17 mouse cellular contexts compared by ENCODE assay signal in the genomic region with DNA sequence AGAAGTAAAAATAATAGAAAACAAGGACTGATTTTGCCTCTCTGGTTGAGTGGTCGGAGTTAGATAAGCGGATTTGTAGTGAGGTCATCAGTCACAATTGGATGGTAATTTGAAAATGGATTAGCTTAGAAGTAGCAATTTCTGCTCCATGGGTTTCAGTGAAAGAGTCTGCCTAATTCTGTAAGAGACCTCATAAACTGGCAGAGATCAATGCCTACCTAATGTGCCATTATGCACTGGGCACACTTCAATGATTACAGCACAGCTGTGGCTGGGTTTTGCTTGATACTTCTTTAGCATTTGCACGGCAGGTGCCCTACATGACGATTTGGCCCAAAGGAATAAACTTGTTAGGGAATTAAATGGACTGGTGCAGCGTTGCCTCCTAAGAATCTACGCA.
DNase-seq lines count a peak whose midpoint lies in the region; ATAC-seq and TF ChIP-seq lines count a peak whose summit lies in the region.
"Had no signal": no experiment of that assay in that cellular context is flagged by ENCODE, and none has a peak within 500 bp of the region (broad histone marks: within the 10 kb centered on the region; RNA-seq: fewer than 3 reads in every experiment).

No protein-coding gene starts in this region.

- H3K9me3 ChIP-seq in forebrain, embryonic 13.5 days (replicated peaks): no peaks in the 10 kb centered on the region
- no peaks in the 10 kb centered on the region for H3K9me3 ChIP-seq in hindbrain, postnatal 0 days (ENCODE audit: low read length)
- H3K9me3 ChIP-seq in midbrain, postnatal 0 days (ENCODE audit: low read length): no peaks in the 10 kb centered on the region
- no peaks in the 10 kb centered on the region for H3K9me3 ChIP-seq in stomach, postnatal 0 days (ENCODE audit: control insufficient read depth, low read length)
- H3K9me3 ChIP-seq: kidney, embryonic 15.5 days; limb, embryonic 13.5 days; liver, embryonic 15.5 days had no signal

- no peaks in the 10 kb centered on the region for H3K36me3 ChIP-seq in forebrain, embryonic 13.5 days (ENCODE audit: poor library complexity, severe bottlenecking)
- H3K36me3 ChIP-seq in hindbrain, postnatal 0 days (ENCODE audit: insufficient read depth, low read length): no peaks in the 10 kb centered on the region
- no peaks in the 10 kb centered on the region for H3K36me3 ChIP-seq in midbrain, postnatal 0 days (ENCODE audit: insufficient read depth, low read length)
- H3K36me3 ChIP-seq in kidney, adult 2 months (ENCODE audit: control insufficient read depth, insufficient read depth, low read length): no peaks in the 10 kb centered on the region
- no peaks in the 10 kb centered on the region for H3K36me3 ChIP-seq in stomach, postnatal 0 days (ENCODE audit: control insufficient read depth, insufficient read depth, low read length)
- H3K36me3 ChIP-seq: kidney, embryonic 15.5 days; limb, embryonic 13.5 days; liver, embryonic 15.5 days had no signal

- no peak for TF ChIP-seq CTCF in hindbrain, postnatal 0 days (IDR thresholded peaks at IDR 0.05; ENCODE audit: low read depth)
- TF ChIP-seq CTCF in midbrain, postnatal 0 days (IDR thresholded peaks at IDR 0.05): no peak
- TF ChIP-seq CTCF in kidney, adult 2 months (conservative IDR thresholded peaks at IDR 0.05; ENCODE audit: insufficient read depth, insufficient read length, low read depth, low read length): no peak
- no peak for TF ChIP-seq CTCF in stomach, postnatal 0 days (IDR thresholded peaks at IDR 0.05; ENCODE audit: low read depth)

- ATAC-seq in forebrain, embryonic 13.5 days: peak; percentile 71
- ATAC-seq in hindbrain, postnatal 0 days: peak; percentile 66
- no peak for ATAC-seq in midbrain, postnatal 0 days (ENCODE audit: low FRiP score)
- no peak for ATAC-seq in erythroblast, adult 5-6 weeks (replicated peaks; ENCODE audit: low FRiP score, poor library complexity, severe bottlenecking)
- no peak for ATAC-seq in stomach, postnatal 0 days (ENCODE audit: low FRiP score, low TSS enrichment)

- H3K27ac ChIP-seq in forebrain, embryonic 13.5 days: no peak overlapping the region
- no peak overlapping the region for H3K27ac ChIP-seq in hindbrain, postnatal 0 days
- no peak overlapping the region for H3K27ac ChIP-seq in midbrain, postnatal 0 days (ENCODE audit: low read depth, low read length)
- H3K27ac ChIP-seq in kidney, adult 2 months (ENCODE audit: insufficient read depth, low read depth, low read length): no peak overlapping the region
- H3K27ac ChIP-seq in stomach, postnatal 0 days (replicated peaks): no peak overlapping the region
- H3K27ac ChIP-seq: gastrocnemius, adult 2 months; heart, adult 2 months; kidney, embryonic 15.5 days; limb, embryonic 13.5 days; liver, embryonic 15.5 days had no signal

- peak; percentile 34 for DNase-seq in embryo, embryonic 10.5 days (ENCODE audit: low spot score)
- peak; percentile 19 for DNase-seq in hindbrain, postnatal 0 days (ENCODE audit: low spot score)
- peak; percentile 48 for DNase-seq in midbrain, postnatal 0 days (ENCODE audit: low spot score)
- DNase-seq in kidney, adult 2 months: no peak
- no peak for DNase-seq in layer of hippocampus, adult 9-10 months (ENCODE audit: low spot score)
- DNase-seq in stomach, postnatal 0 days (ENCODE audit: low spot score): no peak
- DNase-seq: adrenal gland, adult 8-10 months; gastrocnemius, adult 2 months; heart, adult 2 months; lung, postnatal 14 days; right cerebral cortex, postnatal 4 days; thymus, adult 18-20 months had no signal

- WGBS in forebrain, embryonic 13.5 days: 8% methylated on average over 6 of the region's 6 CpGs
- 35% methylated on average over 6 of the region's 6 CpGs for WGBS in hindbrain, postnatal 0 days
- whole genome bisulfite sequencing in midbrain, postnatal 0 days: 20% methylated on average over 6 of the region's 6 CpGs
- 41% methylated on average over 6 of the region's 6 CpGs for WGBS in kidney, adult 2 months
- 79% methylated on average over 6 of the region's 6 CpGs for WGBS in stomach, postnatal 0 days

- H3K4me3 ChIP-seq in forebrain, embryonic 13.5 days: no peak overlapping the region
- no peak overlapping the region for H3K4me3 ChIP-seq in hindbrain, postnatal 0 days (ENCODE audit: low read length)
- no peak overlapping the region for H3K4me3 ChIP-seq in midbrain, postnatal 0 days (ENCODE audit: low read depth, low read length)
- H3K4me3 ChIP-seq in kidney, adult 2 months (ENCODE audit: insufficient read depth, low read depth, low read length): no peak overlapping the region
- no peak overlapping the region for H3K4me3 ChIP-seq in stomach, postnatal 0 days (ENCODE audit: low read depth, low read length)
- H3K4me3 ChIP-seq: gastrocnemius, adult 2 months; heart, adult 2 months; kidney, embryonic 15.5 days; limb, embryonic 13.5 days; liver, embryonic 15.5 days had no signal

- peaks cover 16% of the 10 kb centered on the region for H3K4me1 ChIP-seq in forebrain, embryonic 13.5 days
- no peaks in the 10 kb centered on the region for H3K4me1 ChIP-seq in hindbrain, postnatal 0 days (ENCODE audit: insufficient read depth, low read length)
- H3K4me1 ChIP-seq in midbrain, postnatal 0 days (ENCODE audit: insufficient read depth, low read length): no peaks in the 10 kb centered on the region
- no peaks in the 10 kb centered on the region for H3K4me1 ChIP-seq in kidney, adult 2 months (ENCODE audit: control insufficient read depth, insufficient read depth, low read length)
- no peaks in the 10 kb centered on the region for H3K4me1 ChIP-seq in stomach, postnatal 0 days (replicated peaks; ENCODE audit: control insufficient read depth, insufficient read depth)
- H3K4me1 ChIP-seq: kidney, embryonic 15.5 days; liver, embryonic 15.5 days had no signal

- no peak for TF ChIP-seq POLR2A in kidney, adult 2 months (IDR thresholded peaks at IDR 0.05; ENCODE audit: low read depth, low read length)

- TF ChIP-seq EP300 in stomach, postnatal 0 days (optimal IDR thresholded peaks at IDR 0.05): no peak

- no peak overlapping the region for H3K9ac ChIP-seq in forebrain, embryonic 13.5 days
- H3K9ac ChIP-seq in hindbrain, postnatal 0 days (replicated peaks; ENCODE audit: low read length): no peak overlapping the region
- H3K9ac ChIP-seq in midbrain, postnatal 0 days (replicated peaks; ENCODE audit: low read length, poor library complexity, severe bottlenecking): no peak overlapping the region
- H3K9ac ChIP-seq in stomach, postnatal 0 days (ENCODE audit: low read length): no peak overlapping the region
- H3K9ac ChIP-seq: kidney, embryonic 15.5 days; limb, embryonic 13.5 days; liver, embryonic 15.5 days had no signal

- peaks cover 12% of the 10 kb centered on the region for H3K27me3 ChIP-seq in forebrain, embryonic 13.5 days
- no peaks in the 10 kb centered on the region for H3K27me3 ChIP-seq in hindbrain, postnatal 0 days (ENCODE audit: insufficient read depth, low read length)
- H3K27me3 ChIP-seq in midbrain, postnatal 0 days (ENCODE audit: insufficient read depth, low read length): no peaks in the 10 kb centered on the region
- H3K27me3 ChIP-seq in kidney, adult 2 months (replicated peaks; ENCODE audit: control insufficient read depth, insufficient read depth, low read length): no peaks in the 10 kb centered on the region
- H3K27me3 ChIP-seq in stomach, postnatal 0 days (ENCODE audit: control insufficient read depth, insufficient read depth, low read length): no peaks in the 10 kb centered on the region
- H3K27me3 ChIP-seq: kidney, embryonic 15.5 days; limb, embryonic 13.5 days; liver, embryonic 15.5 days had no signal

- no peak overlapping the region for H3K4me2 ChIP-seq in forebrain, embryonic 13.5 days
- no peak overlapping the region for H3K4me2 ChIP-seq in hindbrain, postnatal 0 days (ENCODE audit: low read depth, low read length)
- H3K4me2 ChIP-seq in midbrain, postnatal 0 days (ENCODE audit: low read depth, low read length, poor library complexity, severe bottlenecking): no peak overlapping the region
- H3K4me2 ChIP-seq in stomach, postnatal 0 days (replicated peaks; ENCODE audit: low read depth): no peak overlapping the region
- H3K4me2 ChIP-seq: kidney, embryonic 15.5 days; limb, embryonic 13.5 days; liver, embryonic 15.5 days had no signal

Comparison
In these comparisons a context has a peak if more than half of its experiments do, and no peak if none do; other contexts are left out.
1. DNase-seq: peak in embryo, embryonic 10.5 days (single experiment), hindbrain, postnatal 0 days (single experiment) and midbrain, postnatal 0 days (single experiment); none in kidney, adult 2 months (single experiment), layer of hippocampus, adult 9-10 months (single experiment) and stomach, postnatal 0 days (single experiment).
2. ATAC-seq: peak in forebrain, embryonic 13.5 days (single experiment) and hindbrain, postnatal 0 days (single experiment); none in midbrain, postnatal 0 days (single experiment), erythroblast, adult 5-6 weeks (single experiment) and stomach, postnatal 0 days (single experiment).